In the genomic region with DNA sequence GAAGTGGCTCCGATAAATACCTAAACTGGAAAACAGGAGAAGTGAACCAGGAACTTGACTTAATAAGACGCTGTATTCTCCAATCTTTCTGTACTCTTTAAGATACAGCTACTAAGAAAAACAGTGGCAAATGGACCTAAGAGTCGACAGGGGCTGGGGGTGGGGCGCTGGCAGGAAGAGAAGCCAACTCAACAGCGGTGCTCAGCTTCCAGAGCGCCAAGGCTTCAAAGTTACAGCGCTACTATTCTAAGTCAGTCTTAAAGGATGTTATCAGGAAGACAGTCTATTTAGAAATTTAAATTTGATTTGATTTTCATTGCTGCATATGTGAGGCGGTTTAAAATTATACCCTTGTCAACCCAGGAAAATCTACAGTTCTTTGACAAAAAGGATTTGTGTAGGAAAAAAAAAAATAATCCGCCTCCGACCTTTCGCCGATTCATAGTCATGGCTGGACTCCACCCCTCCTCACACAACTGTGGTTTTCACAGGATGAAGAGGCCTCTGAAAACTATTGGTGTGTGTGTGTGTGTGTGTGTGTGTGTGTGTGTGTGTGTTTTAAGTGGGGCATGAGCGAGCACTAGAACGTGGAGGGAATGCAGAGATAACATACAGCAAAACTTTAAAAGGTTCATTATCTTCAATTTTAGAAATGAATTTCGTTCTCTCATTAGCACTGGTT, we compare ENCODE assay signal across 16 mouse cellular contexts. TPM values are rescaled to one million over a fixed set of nuclear protein-coding genes. Genes with fewer than 3 reads are reported as not detected.
DNase-seq lines count a peak whose midpoint lies in the region; ATAC-seq lines count a peak whose summit lies in the region.
"Had no signal": no experiment of that assay in that cellular context is flagged by ENCODE, and none has a peak within 500 bp of the region (broad histone marks: within the 10 kb centered on the region; RNA-seq: fewer than 3 reads in every experiment).

No protein-coding gene starts in this region.

- no peak overlapping the region for H3K4me3 ChIP-seq in liver, embryonic 12.5 days
- peak overlapping the region; percentile 86 for H3K4me3 ChIP-seq in megakaryocyte, embryonic 14.5 days (replicated peaks)
- H3K4me3 ChIP-seq: forebrain, embryonic 12.5 days; kidney, embryonic 15.5 days; neural tube, embryonic 13.5 days had no signal

- H3K9me3 ChIP-seq in liver, embryonic 12.5 days (replicated peaks), result no peaks in the 10 kb centered on the region
- H3K9me3 ChIP-seq in megakaryocyte, embryonic 14.5 days, result no peaks in the 10 kb centered on the region
- H3K9me3 ChIP-seq: forebrain, embryonic 12.5 days; kidney, embryonic 15.5 days; neural tube, embryonic 13.5 days had no signal

- peak overlapping the region; percentile 45 for H3K4me2 ChIP-seq in liver, embryonic 12.5 days
- H3K4me2 ChIP-seq: forebrain, embryonic 12.5 days; kidney, embryonic 15.5 days; neural tube, embryonic 13.5 days had no signal

- no peak overlapping the region for H3K27ac ChIP-seq in liver, embryonic 12.5 days
- H3K27ac ChIP-seq: forebrain, embryonic 12.5 days; kidney, embryonic 15.5 days; neural tube, embryonic 13.5 days had no signal

- H3K27me3 ChIP-seq in liver, embryonic 12.5 days (replicated peaks), result no peaks in the 10 kb centered on the region
- H3K27me3 ChIP-seq in megakaryocyte, embryonic 14.5 days (replicated peaks), result no peaks in the 10 kb centered on the region
- H3K27me3 ChIP-seq: forebrain, embryonic 12.5 days; kidney, embryonic 15.5 days; neural tube, embryonic 13.5 days had no signal

- peaks cover 47% of the 10 kb centered on the region for H3K4me1 ChIP-seq in liver, embryonic 12.5 days
- peaks cover 89% of the 10 kb centered on the region for H3K4me1 ChIP-seq in megakaryocyte, embryonic 14.5 days
- H3K4me1 ChIP-seq: forebrain, embryonic 12.5 days had no signal

- DNase-seq in cerebellum, postnatal 10 days, result peak; percentile 49 to 55
- no peak for DNase-seq in cerebellum, adult 8-10 months
- no peak for DNase-seq in liver
- DNase-seq in gastrocnemius, adult 18-20 months (ENCODE audit: low spot score), result no peak
- DNase-seq in right cerebral cortex, postnatal 25 days, result no peak
- DNase-seq in frontal cortex, postnatal 10 days (ENCODE audit: low spot score in 2 of 2), result no peak
- DNase-seq: adrenal gland, postnatal 25 days; gastrocnemius, postnatal 25 days; heart, postnatal 10 days; lung, postnatal 4 days had no signal

- ATAC-seq in liver, embryonic 12.5 days, result no peak; the same call in 1 of the 2 replicates
- ATAC-seq: midbrain, embryonic 16.5 days had no signal

- no peak overlapping the region for H3K9ac ChIP-seq in liver, embryonic 12.5 days
- H3K9ac ChIP-seq: forebrain, embryonic 12.5 days; kidney, embryonic 15.5 days; neural tube, embryonic 13.5 days had no signal

- 35% methylated on average over 15 of the region's 15 CpGs for WGBS in liver, embryonic 12.5 days (ENCODE audit: insufficient replicate concordance)

- H3K36me3 ChIP-seq in liver, embryonic 12.5 days, result no peaks in the 10 kb centered on the region
- H3K36me3 ChIP-seq in megakaryocyte, embryonic 14.5 days (replicated peaks; ENCODE audit: low read length), result peaks cover 13% of the 10 kb centered on the region
- H3K36me3 ChIP-seq: forebrain, embryonic 12.5 days; kidney, embryonic 15.5 days; neural tube, embryonic 13.5 days had no signal

RNA-seq across cellular contexts. Expression of a gene that starts 15.1 kb away (rescaled TPM):
- polyA plus RNA-seq in liver, embryonic 12.5 days (2016; fragmentation: Nextera tagmentation; extraction: Ambion mirVana), result 10.0 and 10.3 TPM in 2 replicates
- polyA plus RNA-seq in megakaryocyte, embryonic 14.5 days (2012; ENCODE audit: insufficient read depth, low replicate concordance), result 0.96 and 2.2 TPM in 2 replicates
- 1 to 10 TPM; 2.0 to 2.3 TPM for total RNA-seq in gastrocnemius, adult 18-20 months (2021)

Comparison
In these comparisons a context has a peak if more than half of its experiments do, and no peak if none do; other contexts are left out.
1. DNase-seq: peak in cerebellum, postnatal 10 days (2 of 2); none in cerebellum, adult 8-10 months (single experiment), liver (single experiment), gastrocnemius, adult 18-20 months (single experiment), right cerebral cortex, postnatal 25 days (single experiment) and frontal cortex, postnatal 10 days (0 of 2).